Mouse (Mus musculus) liver, embryonic 14.5 days (tissue): ENCODE measurements around the gene P3h2.

Experiments
- CTCF ChIP-seq: IDR thresholded peaks from 2 replicates; pipeline ENCODE4 v1.5.1; 2016; ENCODE audit warnings: antibody characterized with exemption, low read depth, control low read depth
- EP300 ChIP-seq: IDR thresholded peaks from 2 replicates; pipeline ENCODE4 v1.6.1; 2016; ENCODE audit warnings: antibody characterized with exemption, low read depth

- TF ChIP-seq CTCF: no peak
- TF ChIP-seq EP300: no peak
Measured at GRCm38 (mm10) chr16:26035079-26035478, 70.5 kb downstream of the P3h2 start.
